Mouse (Mus musculus) MEL (cell line): ENCODE measurements around the gene Fam206a. TPM values are rescaled to one million over a fixed set of nuclear protein-coding genes. Genes with fewer than 3 reads are reported as not detected.

Experiments used
- DNase-seq: peaks from one replicate; pipeline ENCODE4 v3.0.0; 2011; ENCODE audit warnings: low read depth, low spot score
- H3K27ac ChIP-seq: 2 replicates; pipeline ENCODE4 v1.5.1; 2012; ENCODE audit warnings: low read depth, mild to moderate bottlenecking, control low read depth, low read length, moderate library complexity; ENCODE audit not compliant: control insufficient read depth
- H3K27me3 ChIP-seq, 2 experiments: fragments of 150-350 bp in 1 of 2; sonication (generic) in 1 of 2; 2 replicates each; pipeline ENCODE4 v1.6.1; 2012; ENCODE audit warnings: low read length in 2 of 2, mild to moderate bottlenecking in 2 of 2, improper control_type of control experiment in 1 of 2, moderate library complexity in 1 of 2; ENCODE audit not compliant: insufficient read depth in 2 of 2, control insufficient read depth in 1 of 2
- H3K36me3 ChIP-seq, 2 experiments: 2 replicates each; pipeline ENCODE4 v1.6.1; 2012 to 2014; ENCODE audit warnings: low read length in 2 of 2, improper control_type of control experiment in 1 of 2, inconsistent platforms in 1 of 2, mild to moderate bottlenecking in 1 of 2; ENCODE audit not compliant: insufficient read depth in 2 of 2, control insufficient read depth in 1 of 2
- H3K4me1 ChIP-seq, 2 experiments: fragments of 150-350 bp in 1 of 2; sonication (generic) in 1 of 2; 2 replicates each; pipeline ENCODE4 v1.6.1; 2012; ENCODE audit warnings: low read length in 2 of 2, improper control_type of control experiment in 1 of 2, mild to moderate bottlenecking in 1 of 2; ENCODE audit not compliant: insufficient read depth in 2 of 2, control insufficient read depth in 1 of 2
- H3K4me3 ChIP-seq, 2 experiments: fragments of 150-350 bp in 1 of 2; sonication (generic) in 1 of 2; 2 replicates each; pipeline ENCODE4 v1.5.1; 2012; ENCODE audit warnings: low read depth in 2 of 2, low read length in 2 of 2, mild to moderate bottlenecking in 2 of 2, moderate library complexity in 2 of 2, control low read depth in 1 of 2, improper control_type of control experiment in 1 of 2; ENCODE audit not compliant: control insufficient read depth in 1 of 2, insufficient read depth in 1 of 2
- H3K79me2 ChIP-seq: 2 replicates; pipeline ENCODE4 v1.6.1; 2012; ENCODE audit warnings: mild to moderate bottlenecking, low read length, moderate library complexity; ENCODE audit not compliant: control insufficient read depth, poor library complexity, insufficient read depth
- H3K9ac ChIP-seq: 2 replicates; pipeline ENCODE4 v1.6.1; 2012; ENCODE audit warnings: low read depth, mild to moderate bottlenecking, control low read depth, low read length, moderate library complexity; ENCODE audit not compliant: control insufficient read depth, poor library complexity, severe bottlenecking
- H3K9me3 ChIP-seq: fragments of 150-350 bp; sonication (generic); replicated peaks from 2 replicates; pipeline ENCODE4 v1.6.1; 2012; ENCODE audit warnings: mild to moderate bottlenecking, low read length, improper control_type of control experiment, moderate library complexity; ENCODE audit not compliant: insufficient read depth
- CHD1 ChIP-seq: IDR thresholded peaks from 2 replicates; pipeline ENCODE4 v1.6.1; 2012; ENCODE audit warnings: low read depth, mild to moderate bottlenecking, inconsistent platforms, low read length, improper control_type of control experiment
- CHD2 ChIP-seq: IDR thresholded peaks from 2 replicates; pipeline ENCODE4 v1.6.1; 2011; ENCODE audit warnings: low read length, improper control_type of control experiment
- CTCF ChIP-seq, 3 experiments: IDR thresholded peaks in 2 of 3; conservative IDR thresholded peaks in 1 of 3; 2 replicates each; pipeline ENCODE4 v1.5.1; 2011 to 2012; ENCODE audit warnings: low read length in 3 of 3, low read depth in 2 of 3, mild to moderate bottlenecking in 2 of 3, improper control_type of control experiment in 1 of 3, inconsistent platforms in 1 of 3, mixed read lengths in 1 of 3, moderate library complexity in 1 of 3; ENCODE audit not compliant: control insufficient read depth in 1 of 3, insufficient read depth in 1 of 3, poor library complexity in 1 of 3, severe bottlenecking in 1 of 3
- E2F4 ChIP-seq: IDR thresholded peaks from 2 replicates; pipeline ENCODE4 v1.6.1; 2011; ENCODE audit warnings: low read depth, low read length, improper control_type of control experiment, borderline replicate concordance
- ELF1 ChIP-seq: IDR thresholded peaks from 2 replicates; pipeline ENCODE4 v1.6.1; 2014; ENCODE audit warnings: low read depth, mild to moderate bottlenecking, inconsistent platforms, low read length, improper control_type of control experiment, moderate library complexity
- EP300 ChIP-seq, 2 experiments: IDR thresholded peaks; 2 replicates each; pipeline ENCODE4 v1.6.1; 2011; ENCODE audit warnings: improper control_type of control experiment in 2 of 2, low read length in 2 of 2, low read depth in 1 of 2, mild to moderate bottlenecking in 1 of 2
- GABPA ChIP-seq: IDR thresholded peaks from 2 replicates; pipeline ENCODE4 v1.6.1; 2012; ENCODE audit warnings: low read depth, mild to moderate bottlenecking, inconsistent platforms, low read length, improper control_type of control experiment, moderate library complexity
- GATA1 ChIP-seq: IDR thresholded peaks from 2 replicates; pipeline ENCODE4 v1.6.1; 2011; ENCODE audit warnings: low read depth, low read length, improper control_type of control experiment
- HCFC1 ChIP-seq: IDR thresholded peaks from 2 replicates; pipeline ENCODE4 v1.6.1; 2012; ENCODE audit warnings: low read depth, mild to moderate bottlenecking, inconsistent platforms, low read length, improper control_type of control experiment, moderate library complexity
- JUND ChIP-seq: IDR thresholded peaks from 2 replicates; pipeline ENCODE4 v1.6.1; 2011; ENCODE audit warnings: low read depth, mild to moderate bottlenecking, improper control_type of control experiment, low read length
- MAFK ChIP-seq: IDR thresholded peaks from 2 replicates; pipeline ENCODE4 v1.6.1; 2011; ENCODE audit warnings: low read depth, mild to moderate bottlenecking, low read length, improper control_type of control experiment, borderline replicate concordance
- MAX ChIP-seq: IDR thresholded peaks from 2 replicates; pipeline ENCODE4 v1.6.1; 2011; ENCODE audit warnings: low read length, improper control_type of control experiment
- MEF2A ChIP-seq: IDR thresholded peaks from 2 replicates; pipeline ENCODE4 v1.6.1; 2014; ENCODE audit warnings: low read depth, mild to moderate bottlenecking, inconsistent platforms, low read length, improper control_type of control experiment; ENCODE audit not compliant: poor library complexity, insufficient replicate concordance, severe bottlenecking; ENCODE audit errors: extremely low read depth
- MXI1 ChIP-seq: IDR thresholded peaks from 2 replicates; pipeline ENCODE4 v1.6.1; 2011; ENCODE audit warnings: mild to moderate bottlenecking, low read depth, low read length, improper control_type of control experiment
- MYB ChIP-seq: IDR thresholded peaks from 2 replicates; pipeline ENCODE4 v1.6.1; 2011; ENCODE audit warnings: mild to moderate bottlenecking, low read depth, low read length, improper control_type of control experiment
- MYC ChIP-seq: IDR thresholded peaks from 2 replicates; pipeline ENCODE4 v1.6.1; 2011; ENCODE audit warnings: low read depth, mild to moderate bottlenecking, low read length, improper control_type of control experiment, moderate library complexity
- NELFE ChIP-seq: IDR thresholded peaks from 2 replicates; pipeline ENCODE4 v1.6.1; 2011; ENCODE audit warnings: low read depth, low read length, improper control_type of control experiment
- NRF1 ChIP-seq: IDR thresholded peaks from 2 replicates; pipeline ENCODE4 v1.6.1; 2014; ENCODE audit warnings: low read depth, mild to moderate bottlenecking, inconsistent platforms, low read length, improper control_type of control experiment, moderate library complexity; ENCODE audit not compliant: poor library complexity, insufficient read depth, severe bottlenecking
- POLR2AphosphoS2 ChIP-seq: IDR thresholded peaks from 2 replicates; pipeline ENCODE4 v1.6.1; 2011; ENCODE audit warnings: low read length, improper control_type of control experiment
- RCOR1 ChIP-seq: IDR thresholded peaks from 2 replicates; pipeline ENCODE4 v1.6.1; 2012; ENCODE audit warnings: low read depth, mild to moderate bottlenecking, inconsistent platforms, low read length, improper control_type of control experiment
- SIN3A ChIP-seq: IDR thresholded peaks from 2 replicates; pipeline ENCODE4 v1.6.1; 2012; ENCODE audit warnings: low read length, improper control_type of control experiment, inconsistent platforms
- SMC3 ChIP-seq: IDR thresholded peaks from 2 replicates; pipeline ENCODE4 v1.6.1; 2011; ENCODE audit warnings: low read depth, low read length, improper control_type of control experiment
- TAL1 ChIP-seq: IDR thresholded peaks from 2 replicates; pipeline ENCODE4 v1.6.1; 2012; ENCODE audit warnings: mild to moderate bottlenecking, inconsistent platforms, low read length, moderate library complexity, mixed read lengths
- TCF12 ChIP-seq: IDR thresholded peaks from 2 replicates; pipeline ENCODE4 v1.6.1; 2014; ENCODE audit warnings: low read depth, mild to moderate bottlenecking, inconsistent platforms, low read length, improper control_type of control experiment, moderate library complexity
- UBTF ChIP-seq: IDR thresholded peaks from 2 replicates; pipeline ENCODE4 v1.6.1; 2012; ENCODE audit warnings: low read depth, mild to moderate bottlenecking, inconsistent platforms, low read length, improper control_type of control experiment, moderate library complexity, borderline replicate concordance; ENCODE audit not compliant: insufficient read depth
- USF2 ChIP-seq, 2 experiments: IDR thresholded peaks; 2 replicates each; pipeline ENCODE4 v1.6.1; 2011 to 2012; ENCODE audit warnings: improper control_type of control experiment in 2 of 2, low read length in 2 of 2, borderline replicate concordance in 1 of 2, inconsistent platforms in 1 of 2, low read depth in 1 of 2, mild to moderate bottlenecking in 1 of 2; ENCODE audit not compliant: insufficient read depth in 1 of 2
- ZC3H11A ChIP-seq: IDR thresholded peaks from 2 replicates; pipeline ENCODE4 v1.6.1; 2012; ENCODE audit warnings: low read depth, mild to moderate bottlenecking, inconsistent platforms, low read length, improper control_type of control experiment
- ZKSCAN1 ChIP-seq: IDR thresholded peaks from 2 replicates; pipeline ENCODE4 v1.6.1; 2012; ENCODE audit warnings: low read depth, mild to moderate bottlenecking, inconsistent platforms, low read length, improper control_type of control experiment, moderate library complexity
- ZMIZ1 ChIP-seq: IDR thresholded peaks from 2 replicates; pipeline ENCODE4 v1.6.1; 2012; ENCODE audit warnings: low read depth, mild to moderate bottlenecking, inconsistent platforms, low read length, improper control_type of control experiment, moderate library complexity
- ZNF384 ChIP-seq: IDR thresholded peaks from 2 replicates; pipeline ENCODE4 v1.6.1; 2012; ENCODE audit warnings: low read depth, mild to moderate bottlenecking, inconsistent platforms, low read length, improper control_type of control experiment
- polyA plus RNA-seq, 2 experiments: library from polyadenylated mRNA; stranded (reverse) in 1 of 2; unstranded in 1 of 2; fragments of >175 nt in 1 of 2; fragments of >200 nt in 1 of 2; gene quantifications; 2 replicates each; pipeline versions ENCODE4 v1.2.1 to v1.2.4; 2012; ENCODE audit warnings: low replicate concordance in 2 of 2, low read depth in 1 of 2; ENCODE audit not compliant: insufficient read length in 2 of 2, insufficient read depth in 1 of 2, missing spikeins in 1 of 2
- total RNA-seq: library from RNA; depleted of rRNA; stranded (reverse); fragments of 300-350 nt; gene quantifications from 2 replicates; pipeline ENCODE4 v1.2.3, GENCODE M21; 2012

Gene Fam206a
- total and polyA plus RNA-seq, 3 experiments: 8.9 to 33.9 (median 27.8) TPM

GRCm38 (mm10) chr4:56815131-56815530 lies 13.0 kb downstream of the Fam206a start:
- no peaks in the 10 kb centered on the region for H3K79me2 ChIP-seq
- H3K36me3 ChIP-seq: no peaks in the 10 kb centered on the region
- H3K9me3 ChIP-seq: no peaks in the 10 kb centered on the region
- H3K27me3 ChIP-seq: no peaks in the 10 kb centered on the region
- no peak overlapping the region for H3K27ac ChIP-seq
- DNase-seq: no peak
- no peaks in the 10 kb centered on the region for H3K4me1 ChIP-seq
- TF ChIP-seq UBTF (no peak), MYB (no peak), CHD1 (no peak), SMC3 (no peak), GABPA (no peak), MEF2A (no peak), MAX (no peak), SIN3A (no peak), TCF12 (no peak), ZNF384 (no peak), EP300 (IDR thresholded peaks at IDR 0.05; ENCODE audit: low read depth in 1 of 2, low read length in 2 of 2) (no peak), NELFE (no peak)
- H3K9ac ChIP-seq: no peak overlapping the region
- H3K4me3 ChIP-seq: no peak overlapping the region

- peak; percentile 45 for DNase-seq
- H3K9me3 ChIP-seq: no peaks in the 10 kb centered on the region
- no peak overlapping the region for H3K9ac ChIP-seq
- H3K27me3 ChIP-seq: no peaks in the 10 kb centered on the region
- H3K36me3 ChIP-seq: no peaks in the 10 kb centered on the region
- H3K79me2 ChIP-seq: no peaks in the 10 kb centered on the region
- H3K4me3 ChIP-seq: no peak overlapping the region
- H3K27ac ChIP-seq: no peak overlapping the region
- no peaks in the 10 kb centered on the region for H3K4me1 ChIP-seq
- TF ChIP-seq ZKSCAN1 (no peak), MEF2A (no peak), USF2 (IDR thresholded peaks at IDR 0.05; ENCODE audit: borderline replicate concordance in 1 of 2, insufficient read depth in 1 of 2, low read depth in 1 of 2, low read length in 2 of 2) (no peak), TCF12 (no peak), MAFK (no peak), ZMIZ1 (no peak), TAL1 (no peak), UBTF (no peak), POLR2AphosphoS2 (no peak), SMC3 (peak; percentile 47), CHD2 (no peak), MYC (0 out of 2 replicates have a peak, but pooled peaks have one; percentile 24), JUND (no peak), CTCF (IDR thresholded peaks at IDR 0.05 in 2 of 3, conservative IDR thresholded peaks at IDR 0.05 in 1 of 3; ENCODE audit: control insufficient read depth in 1 of 3, insufficient read depth in 1 of 3, low read depth in 2 of 3, low read length in 3 of 3, poor library complexity in 1 of 3, severe bottlenecking in 1 of 3) (peak; percentile 4 to 66 (median 38); a peak in 4 of 6 replicates), NRF1 (no peak), CHD1 (no peak), GABPA (no peak), SIN3A (no peak), MXI1 (no peak), E2F4 (no peak), ZNF384 (no peak), ZC3H11A (peak; percentile 35; the same call in 1 of the 2 replicates), GATA1 (peak; percentile 25; the same call in 1 of the 2 replicates), MYB (no peak), RCOR1 (no peak), ELF1 (no peak), HCFC1 (no peak)
Observed at GRCm38 (mm10) chr4:56820017-56820550, 17.9 kb downstream of the Fam206a start.
